Mouse (Mus musculus) bone marrow, adult 2 months (tissue): ENCODE measurements around the gene Hist1h2bm.
A peak's percentile ranks its signal among the peaks of the same experiment; 100 is the strongest.
"Not testable (repeated sequence)": the region's sequence is repeated elsewhere in the genome, so short reads cannot be mapped to it uniquely, and the experiment has no call there.

Experiments used
- CTCF ChIP-seq: fragments of 200-500 bp; IDR thresholded peaks from 2 replicates; pipeline ENCODE4 v1.5.1; 2011; ENCODE audit warnings: low read length, control low read depth; ENCODE audit not compliant: control insufficient read depth, insufficient read depth
- POLR2A ChIP-seq: fragments of 200-500 bp; IDR thresholded peaks from 2 replicates; pipeline ENCODE4 v1.6.1; 2011; ENCODE audit warnings: low read depth, mild to moderate bottlenecking, control low read depth, low read length, borderline replicate concordance; ENCODE audit not compliant: control insufficient read depth

DNA sequence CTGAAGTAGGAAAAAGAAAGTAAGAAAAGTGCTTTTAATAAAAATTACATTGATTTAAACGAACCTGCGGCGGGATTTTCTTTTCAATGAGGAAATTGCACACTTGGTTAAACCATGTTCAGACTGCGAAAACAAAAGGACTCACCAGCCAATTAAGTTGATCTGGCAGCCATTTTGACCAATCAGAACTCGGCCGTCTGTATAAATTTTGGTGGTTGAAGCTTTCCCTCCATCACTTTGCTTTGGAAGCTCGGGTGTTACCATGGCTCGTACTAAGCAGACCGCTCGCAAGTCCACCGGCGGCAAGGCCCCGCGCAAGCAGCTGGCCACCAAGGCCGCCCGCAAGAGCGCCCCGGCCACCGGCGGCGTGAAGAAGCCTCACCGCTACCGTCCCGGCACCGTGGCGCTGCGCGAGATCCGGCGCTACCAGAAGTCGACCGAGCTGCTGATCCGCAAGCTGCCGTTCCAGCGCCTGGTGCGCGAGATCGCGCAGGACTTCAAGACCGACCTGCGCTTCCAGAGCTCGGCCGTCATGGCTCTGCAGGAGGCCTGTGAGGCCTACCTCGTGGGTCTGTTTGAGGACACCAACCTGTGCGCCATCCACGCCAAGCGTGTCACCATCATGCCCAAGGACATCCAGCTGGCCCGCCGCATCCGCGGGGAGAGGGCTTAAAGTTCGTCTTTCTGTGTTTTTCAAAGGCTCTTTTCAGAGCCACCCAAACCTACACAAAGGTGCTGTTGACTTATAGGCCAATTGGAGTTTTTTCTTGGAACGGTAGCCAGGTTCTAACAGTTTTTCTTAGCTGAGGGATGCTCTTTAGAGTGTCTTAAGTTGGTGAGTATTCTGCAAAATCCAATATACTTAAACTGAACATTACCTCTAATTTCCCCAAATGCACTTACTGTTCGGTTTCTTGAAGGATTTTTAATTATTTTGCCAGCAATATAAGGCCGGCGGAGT lies 4.2 kb upstream of the Hist1h2bm start, which contains the start of gene Hist1h3h:
- not testable (repeated sequence) for TF ChIP-seq CTCF
- TF ChIP-seq POLR2A = peak; percentile 93; the same call in 1 of the 2 replicates
